ENCODE assay signal across 13 mouse cellular contexts in genomic region chr13:99696559-99696890, GRCm38 (mm10).
DNase-seq lines count a peak whose midpoint lies in the region; ATAC-seq lines count a peak whose summit lies in the region.
"Had no signal": no experiment of that assay in that cellular context is flagged by ENCODE, and none has a peak within 500 bp of the region (broad histone marks: within the 10 kb centered on the region; RNA-seq: fewer than 3 reads in every experiment).

No protein-coding gene starts in this region.

- no peaks in the 10 kb centered on the region for H3K27me3 ChIP-seq in heart, embryonic 12.5 days (replicated peaks)
- no peaks in the 10 kb centered on the region for H3K27me3 ChIP-seq in heart, embryonic 11.5 days (ENCODE audit: control insufficient read depth, insufficient read depth, low read length)
- H3K27me3 ChIP-seq in kidney, embryonic 15.5 days, result no peaks in the 10 kb centered on the region
- H3K27me3 ChIP-seq: liver, embryonic 13.5 days had no signal

- peak; percentile 22 for DNase-seq in kidney, postnatal 10 days
- peak; percentile 8 for DNase-seq in c-Kit-positive CD71-negative TER-119-negative erythroid progenitor cells, embryonic 14.5 days (ENCODE audit: low read depth)
- peak; percentile 16 for DNase-seq in forelimb bud, embryonic 11.5 days (ENCODE audit: low read depth, low spot score)
- DNase-seq in urinary bladder, adult 2 months (ENCODE audit: low spot score), result no peak
- no peak for DNase-seq in layer of hippocampus, adult 9-10 months (ENCODE audit: low spot score)
- DNase-seq: cerebellum, postnatal 14 days; gastrocnemius, postnatal 25 days; liver, embryonic 13.5 days had no signal

- WGBS in heart, embryonic 12.5 days, result 33% methylated on average over 3 of the region's 3 CpGs
- 37% methylated on average over 3 of the region's 3 CpGs for whole genome bisulfite sequencing in heart, embryonic 11.5 days (ENCODE audit: insufficient replicate concordance)
- WGBS in kidney, embryonic 15.5 days, result 37% methylated on average over 3 of the region's 3 CpGs

- no peak overlapping the region for H3K9ac ChIP-seq in heart, embryonic 12.5 days
- H3K9ac ChIP-seq in heart, embryonic 11.5 days (ENCODE audit: low read depth, low read length), result no peak overlapping the region
- no peak overlapping the region for H3K9ac ChIP-seq in kidney, embryonic 15.5 days
- H3K9ac ChIP-seq: liver, embryonic 13.5 days had no signal

- H3K4me3 ChIP-seq in heart, embryonic 12.5 days, result no peak overlapping the region
- no peak overlapping the region for H3K4me3 ChIP-seq in heart, embryonic 11.5 days (ENCODE audit: low read depth, low read length)
- H3K4me3 ChIP-seq in kidney, embryonic 15.5 days (replicated peaks), result no peak overlapping the region
- H3K4me3 ChIP-seq: erythroblast, embryonic 14.5 days; liver, embryonic 13.5 days had no signal

- 0 out of 2 replicates have a peak overlapping the region, but pooled peaks have one; percentile 1 for H3K27ac ChIP-seq in heart, embryonic 12.5 days (ENCODE audit: poor library complexity, severe bottlenecking)
- no peak overlapping the region for H3K27ac ChIP-seq in heart, embryonic 11.5 days (ENCODE audit: low read depth, low read length)
- no peak overlapping the region for H3K27ac ChIP-seq in kidney, embryonic 15.5 days
- H3K27ac ChIP-seq: liver, embryonic 13.5 days; macrophage had no signal

- no peaks in the 10 kb centered on the region for H3K36me3 ChIP-seq in heart, embryonic 12.5 days
- H3K36me3 ChIP-seq in heart, embryonic 11.5 days (ENCODE audit: control insufficient read depth, insufficient read depth, low read length), result no peaks in the 10 kb centered on the region
- no peaks in the 10 kb centered on the region for H3K36me3 ChIP-seq in kidney, embryonic 15.5 days
- H3K36me3 ChIP-seq: liver, embryonic 13.5 days had no signal

- no peak overlapping the region for H3K4me2 ChIP-seq in heart, embryonic 12.5 days
- no peak overlapping the region for H3K4me2 ChIP-seq in heart, embryonic 11.5 days
- no peak overlapping the region for H3K4me2 ChIP-seq in kidney, embryonic 15.5 days
- H3K4me2 ChIP-seq: liver, embryonic 13.5 days had no signal

- ATAC-seq in heart, embryonic 12.5 days (ENCODE audit: insufficient number of reproducible peaks, low FRiP score), result no peak
- no peak for ATAC-seq in heart, embryonic 11.5 days (replicated peaks; ENCODE audit: insufficient number of reproducible peaks, low FRiP score, low TSS enrichment)
- ATAC-seq in kidney, embryonic 15.5 days (replicated peaks; ENCODE audit: low FRiP score), result no peak

- peaks cover 15% of the 10 kb centered on the region for H3K4me1 ChIP-seq in heart, embryonic 12.5 days (replicated peaks)
- no peaks in the 10 kb centered on the region for H3K4me1 ChIP-seq in heart, embryonic 11.5 days (ENCODE audit: control insufficient read depth, insufficient read depth, low read length)
- H3K4me1 ChIP-seq in kidney, embryonic 15.5 days, result peaks cover 4% of the 10 kb centered on the region; the same call in 1 of the 2 replicates
- H3K4me1 ChIP-seq: liver, embryonic 13.5 days had no signal

- no peaks in the 10 kb centered on the region for H3K9me3 ChIP-seq in heart, embryonic 12.5 days (replicated peaks)
- no peaks in the 10 kb centered on the region for H3K9me3 ChIP-seq in heart, embryonic 11.5 days (replicated peaks; ENCODE audit: control insufficient read depth, low read length)
- H3K9me3 ChIP-seq in kidney, embryonic 15.5 days (replicated peaks), result no peaks in the 10 kb centered on the region
- H3K9me3 ChIP-seq: liver, embryonic 13.5 days had no signal

Comparison
In these comparisons a context has a peak if more than half of its experiments do, and no peak if none do; other contexts are left out.
1. DNase-seq: peak in kidney, postnatal 10 days (single experiment), c-Kit-positive CD71-negative TER-119-negative erythroid progenitor cells, embryonic 14.5 days (single experiment) and forelimb bud, embryonic 11.5 days (single experiment); none in urinary bladder, adult 2 months (single experiment) and layer of hippocampus, adult 9-10 months (single experiment).